Mouse (Mus musculus) 3T3-L1 (cell line): ENCODE data around the gene Samd4b.
A peak's percentile ranks its signal among the peaks of the same experiment; 100 is the strongest.

Experiments
- DNase-seq: peaks from one replicate; pipeline ENCODE4 v3.0.0-alpha.2; 2015; ENCODE audit warnings: low read depth, low spot score

Samd4b gene

DNA sequence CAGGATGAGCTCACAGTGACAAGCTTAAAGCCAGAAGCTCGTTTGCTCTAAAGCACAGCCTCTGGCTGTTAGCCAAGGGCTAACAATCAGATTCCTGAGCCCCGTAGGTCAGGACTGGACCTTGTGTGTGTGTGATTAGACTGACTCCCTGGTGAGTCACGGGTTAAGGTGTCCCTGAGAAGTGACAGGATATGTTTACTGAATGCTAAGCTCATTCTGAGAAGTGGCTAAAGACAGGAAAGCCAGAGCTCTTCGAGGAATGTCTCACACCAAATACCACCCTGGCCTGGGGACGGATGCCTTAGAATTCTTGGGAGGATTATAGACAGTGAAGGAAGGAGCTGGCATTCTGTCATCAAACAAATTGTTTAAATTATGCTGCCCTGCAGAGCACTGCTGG is 240.0 kb downstream of the Samd4b start:
- DNase-seq, result peak; percentile 77

GRCm38 (mm10) chr7:28356981-28357380 is 241.0 kb downstream of the Samd4b start:
- DNase-seq, result no peak

- DNase-seq, result no peak
Measured at GRCm38 (mm10) chr7:28355221-28355620, 242.7 kb downstream of the Samd4b start.

DNA sequence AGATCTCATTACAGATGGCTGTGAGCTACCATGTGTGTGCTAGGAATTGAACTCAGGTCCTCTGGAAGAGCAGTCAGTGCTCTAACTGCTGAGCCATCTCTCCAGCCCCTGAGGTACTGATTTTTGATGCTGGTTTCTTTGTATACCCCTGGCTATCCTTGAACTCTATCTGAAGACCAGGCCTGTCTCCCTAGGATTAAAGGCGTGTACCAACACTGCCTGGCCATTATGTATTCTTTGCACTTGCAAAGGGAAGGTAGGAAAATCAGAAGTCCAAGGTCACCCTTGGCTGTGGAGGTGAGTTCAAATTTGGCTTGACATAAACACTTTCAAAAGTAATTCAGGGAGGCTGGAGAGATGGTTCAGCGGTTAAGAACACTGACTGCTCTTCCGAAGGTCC is 243.3 kb downstream of the Samd4b start:
- DNase-seq, result no peak

DNA sequence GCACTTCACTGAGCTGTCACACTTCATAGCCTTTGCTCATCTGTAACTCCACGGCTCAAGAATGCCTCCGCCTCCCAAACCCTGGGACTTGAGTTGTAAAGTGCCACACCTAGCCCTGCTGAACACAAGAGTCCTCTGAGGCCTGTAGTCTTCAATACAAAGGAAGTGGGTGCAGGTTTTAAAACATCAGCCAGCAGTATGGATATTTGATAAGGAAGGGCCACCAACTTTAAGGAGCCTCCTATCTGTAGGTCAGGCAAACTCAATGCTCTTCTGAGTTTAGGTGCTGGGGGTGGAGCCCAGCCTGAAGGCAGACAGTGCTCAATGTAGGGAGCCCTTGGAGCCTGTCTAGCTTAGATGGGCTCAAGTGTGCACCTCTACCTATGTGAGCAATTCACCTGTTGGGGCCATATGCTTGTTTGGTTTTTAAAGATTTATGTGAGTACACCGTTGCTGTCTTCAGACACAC is 243.8 kb downstream of the Samd4b start:
- no peak for DNase-seq

- DNase-seq, result no peak
Measured at GRCm38 (mm10) chr7:28353267-28353666, 244.7 kb downstream of the Samd4b start.

GRCm38 (mm10) chr7:28351676-28352191 is 246.2 kb downstream of the Samd4b start:
- DNase-seq, result no peak

GRCm38 (mm10) chr7:28350155-28350883 is 247.6 kb downstream of the Samd4b start, which contains the start of gene Rps16:
Gene Rps16, plus strand, starts transcription at chr7:28350652.
- peak; percentile 95 for DNase-seq
